22 mouse cellular contexts compared by ENCODE assay signal in the genomic region with DNA sequence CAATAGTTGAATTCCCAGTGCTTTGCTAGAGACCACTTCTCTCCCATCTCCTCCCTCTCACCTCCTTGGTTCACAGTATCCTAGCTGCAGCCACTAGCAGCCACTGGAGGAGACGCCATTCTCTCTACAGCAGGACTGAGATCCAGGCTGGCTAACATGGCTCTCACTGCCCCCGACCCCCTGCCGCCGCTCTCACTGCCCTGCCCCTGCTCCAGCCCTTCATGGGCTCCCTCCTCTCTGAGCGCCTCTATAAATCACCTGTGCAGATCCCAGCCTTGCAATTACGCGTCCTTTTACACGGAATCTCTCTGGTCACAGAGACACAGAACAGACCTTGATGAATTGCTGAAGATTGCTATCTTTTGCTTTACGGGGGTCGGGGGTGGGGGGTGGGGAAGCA. TPM values are rescaled to one million over a fixed set of nuclear protein-coding genes. Genes with fewer than 3 reads are reported as not detected.
A peak's percentile ranks its signal among the peaks of the same experiment; 100 is the strongest.
DNase-seq lines count a peak whose midpoint lies in the region; ATAC-seq and TF ChIP-seq lines count a peak whose summit lies in the region.
"Had no signal": no experiment of that assay in that cellular context is flagged by ENCODE, and none has a peak within 500 bp of the region (broad histone marks: within the 10 kb centered on the region; RNA-seq: fewer than 3 reads in every experiment).

No protein-coding gene starts in this region.

- no peak for DNase-seq in hindbrain, embryonic 10.5 days (ENCODE audit: low spot score)
- DNase-seq in midbrain, embryonic 14.5 days = no peak
- DNase-seq in thymus, adult 2 months = no peak
- no peak for DNase-seq in frontal cortex, postnatal 14 days (ENCODE audit: low spot score in 2 of 2)
- DNase-seq: adrenal gland, postnatal 36 days; B cell, adult 2 months; cerebellum, adult 11-12 months; cerebellum, postnatal 14 days; gastrocnemius, postnatal 10 days; heart, adult 11 months; kidney, adult 11 months; kidney, postnatal 10 days; layer of hippocampus, postnatal 36 days; right cerebral cortex, adult 18-20 months; thymus, postnatal 36 days had no signal

- no peak for ATAC-seq in hindbrain, embryonic 16.5 days
- no peak for ATAC-seq in hindbrain, embryonic 13.5 days (ENCODE audit: low FRiP score)
- no peak for ATAC-seq in midbrain, embryonic 14.5 days (ENCODE audit: low FRiP score, low TSS enrichment)
- peak; percentile 23; the same call in 1 of the 2 replicates for ATAC-seq in neural tube, embryonic 13.5 days (ENCODE audit: low read depth)
- ATAC-seq in intestine, postnatal 0 days = no peak

- H3K9me3 ChIP-seq in hindbrain, embryonic 10.5 days = 0 out of 2 replicates have a peak, but pooled peaks cover 3% of the 10 kb centered on the region
- no peaks in the 10 kb centered on the region for H3K9me3 ChIP-seq in hindbrain, embryonic 16.5 days (ENCODE audit: control insufficient read depth, low read length)
- no peaks in the 10 kb centered on the region for H3K9me3 ChIP-seq in hindbrain, embryonic 13.5 days
- no peaks in the 10 kb centered on the region for H3K9me3 ChIP-seq in midbrain, embryonic 14.5 days (ENCODE audit: control insufficient read depth, low read length)
- no peaks in the 10 kb centered on the region for H3K9me3 ChIP-seq in neural tube, embryonic 13.5 days
- H3K9me3 ChIP-seq in intestine, postnatal 0 days (ENCODE audit: control insufficient read depth) = no peaks in the 10 kb centered on the region
- H3K9me3 ChIP-seq: lung, embryonic 15.5 days had no signal

- WGBS in hindbrain, embryonic 10.5 days = 39% methylated on average over 10 of the region's 10 CpGs
- WGBS in hindbrain, embryonic 16.5 days = 29% methylated on average over 10 of the region's 10 CpGs
- WGBS in hindbrain, embryonic 13.5 days = 19% methylated on average over 10 of the region's 10 CpGs
- WGBS in midbrain, embryonic 14.5 days = 29% methylated on average over 10 of the region's 10 CpGs
- WGBS in neural tube, embryonic 13.5 days = 12% methylated on average over 10 of the region's 10 CpGs
- 21% methylated on average over 10 of the region's 10 CpGs for WGBS in intestine, postnatal 0 days
- 68% methylated on average over 10 of the region's 10 CpGs for WGBS in thymus, adult 2 months

- H3K27me3 ChIP-seq in hindbrain, embryonic 10.5 days (ENCODE audit: insufficient read depth, poor library complexity, severe bottlenecking) = peaks cover 20% of the 10 kb centered on the region; the same call in 1 of the 2 replicates
- no peaks in the 10 kb centered on the region for H3K27me3 ChIP-seq in hindbrain, embryonic 16.5 days (replicated peaks; ENCODE audit: control insufficient read depth, insufficient read depth, low read length)
- H3K27me3 ChIP-seq in hindbrain, embryonic 13.5 days = no peaks in the 10 kb centered on the region
- H3K27me3 ChIP-seq in midbrain, embryonic 14.5 days (ENCODE audit: control insufficient read depth, insufficient read depth, low read length) = no peaks in the 10 kb centered on the region
- no peaks in the 10 kb centered on the region for H3K27me3 ChIP-seq in neural tube, embryonic 13.5 days
- H3K27me3 ChIP-seq in intestine, postnatal 0 days (replicated peaks; ENCODE audit: control insufficient read depth, insufficient read depth, low read length) = no peaks in the 10 kb centered on the region
- H3K27me3 ChIP-seq in thymus, adult 2 months (ENCODE audit: control insufficient read depth, insufficient read depth, low read length) = no peaks in the 10 kb centered on the region

- no peak for TF ChIP-seq POLR2A in thymus, adult 2 months (IDR thresholded peaks at IDR 0.05; ENCODE audit: control insufficient read depth, extremely low read depth, insufficient read depth, low read length, poor library complexity)

- no peak for TF ChIP-seq CTCF in intestine, postnatal 0 days (IDR thresholded peaks at IDR 0.05; ENCODE audit: low read depth)
- TF ChIP-seq CTCF in thymus, adult 2 months (IDR thresholded peaks at IDR 0.05; ENCODE audit: borderline replicate concordance, control insufficient read depth, extremely low read depth, insufficient read depth, low read length, poor library complexity) = no peak

- peaks cover 65% of the 10 kb centered on the region for H3K4me1 ChIP-seq in hindbrain, embryonic 10.5 days (replicated peaks)
- H3K4me1 ChIP-seq in hindbrain, embryonic 16.5 days (ENCODE audit: control insufficient read depth, insufficient read depth, low read depth, low read length) = peaks cover 17% of the 10 kb centered on the region
- H3K4me1 ChIP-seq in hindbrain, embryonic 13.5 days (replicated peaks) = peaks cover 66% of the 10 kb centered on the region
- H3K4me1 ChIP-seq in midbrain, embryonic 14.5 days (ENCODE audit: control insufficient read depth, insufficient read depth, low read length) = peaks cover 26% of the 10 kb centered on the region; the same call in 1 of the 2 replicates
- H3K4me1 ChIP-seq in neural tube, embryonic 13.5 days (replicated peaks) = peaks cover 56% of the 10 kb centered on the region
- H3K4me1 ChIP-seq in intestine, postnatal 0 days (replicated peaks; ENCODE audit: control insufficient read depth, insufficient read depth, low read length) = no peaks in the 10 kb centered on the region
- no peaks in the 10 kb centered on the region for H3K4me1 ChIP-seq in thymus, adult 2 months (replicated peaks; ENCODE audit: control insufficient read depth, insufficient read depth, low read length)

- no peak overlapping the region for H3K4me3 ChIP-seq in hindbrain, embryonic 10.5 days
- no peak overlapping the region for H3K4me3 ChIP-seq in hindbrain, embryonic 16.5 days (ENCODE audit: low read length)
- no peak overlapping the region for H3K4me3 ChIP-seq in hindbrain, embryonic 13.5 days
- H3K4me3 ChIP-seq in midbrain, embryonic 14.5 days (replicated peaks; ENCODE audit: low read depth, low read length) = no peak overlapping the region
- H3K4me3 ChIP-seq in neural tube, embryonic 13.5 days = no peak overlapping the region
- no peak overlapping the region for H3K4me3 ChIP-seq in intestine, postnatal 0 days (ENCODE audit: low read depth, low read length)
- H3K4me3 ChIP-seq in thymus, adult 2 months (ENCODE audit: control insufficient read depth, insufficient read depth, low read length) = no peak overlapping the region
- H3K4me3 ChIP-seq: lung, embryonic 15.5 days had no signal

- no peak overlapping the region for H3K9ac ChIP-seq in hindbrain, embryonic 16.5 days (ENCODE audit: low read depth, low read length)
- H3K9ac ChIP-seq in hindbrain, embryonic 13.5 days = peak overlapping the region; percentile 56
- H3K9ac ChIP-seq in midbrain, embryonic 14.5 days (replicated peaks; ENCODE audit: low read length) = no peak overlapping the region
- H3K9ac ChIP-seq in neural tube, embryonic 13.5 days = peak overlapping the region; percentile 54
- no peak overlapping the region for H3K9ac ChIP-seq in intestine, postnatal 0 days (ENCODE audit: low read depth, low read length)
- H3K9ac ChIP-seq: liver, embryonic 14.5 days; lung, embryonic 15.5 days had no signal

- peaks cover 23% of the 10 kb centered on the region for H3K36me3 ChIP-seq in hindbrain, embryonic 10.5 days
- peaks cover 7% of the 10 kb centered on the region; the same call in 1 of the 2 replicates for H3K36me3 ChIP-seq in hindbrain, embryonic 16.5 days (ENCODE audit: control insufficient read depth, insufficient read depth, low read length)
- H3K36me3 ChIP-seq in hindbrain, embryonic 13.5 days = peaks cover 39% of the 10 kb centered on the region
- H3K36me3 ChIP-seq in midbrain, embryonic 14.5 days (ENCODE audit: control insufficient read depth, insufficient read depth, low read length) = peaks cover 41% of the 10 kb centered on the region
- H3K36me3 ChIP-seq in neural tube, embryonic 13.5 days = peaks cover 38% of the 10 kb centered on the region
- no peaks in the 10 kb centered on the region for H3K36me3 ChIP-seq in intestine, postnatal 0 days (ENCODE audit: control insufficient read depth, insufficient read depth)
- no peaks in the 10 kb centered on the region for H3K36me3 ChIP-seq in thymus, adult 2 months (ENCODE audit: control insufficient read depth, insufficient read depth, low read length)
- H3K36me3 ChIP-seq: lung, embryonic 15.5 days had no signal

- H3K4me2 ChIP-seq in hindbrain, embryonic 16.5 days (ENCODE audit: low read length) = no peak overlapping the region
- H3K4me2 ChIP-seq in hindbrain, embryonic 13.5 days = no peak overlapping the region
- no peak overlapping the region for H3K4me2 ChIP-seq in midbrain, embryonic 14.5 days (ENCODE audit: low read length)
- no peak overlapping the region for H3K4me2 ChIP-seq in neural tube, embryonic 13.5 days
- no peak overlapping the region for H3K4me2 ChIP-seq in intestine, postnatal 0 days (replicated peaks; ENCODE audit: low read depth)
- H3K4me2 ChIP-seq: lung, embryonic 15.5 days had no signal

- peak overlapping the region; percentile 56 for H3K27ac ChIP-seq in hindbrain, embryonic 10.5 days
- H3K27ac ChIP-seq in hindbrain, embryonic 16.5 days (ENCODE audit: low read depth, low read length) = no peak overlapping the region
- H3K27ac ChIP-seq in hindbrain, embryonic 13.5 days = peak overlapping the region; percentile 83
- H3K27ac ChIP-seq in midbrain, embryonic 14.5 days (replicated peaks; ENCODE audit: low read depth, low read length) = peak overlapping the region; percentile 10
- peak overlapping the region; percentile 79 for H3K27ac ChIP-seq in neural tube, embryonic 13.5 days (replicated peaks)
- no peak overlapping the region for H3K27ac ChIP-seq in intestine, postnatal 0 days (ENCODE audit: low read depth, low read length)
- H3K27ac ChIP-seq in thymus, adult 2 months (ENCODE audit: control insufficient read depth, insufficient read depth, low read length) = no peak overlapping the region
- H3K27ac ChIP-seq: liver, embryonic 14.5 days; lung, embryonic 15.5 days; macrophage had no signal

RNA-seq across cellular contexts. Expression of gene Serpinh1, which starts 28.2 kb away (rescaled TPM):
- 861 and 996 TPM in 2 replicates for polyA plus RNA-seq in hindbrain, embryonic 10.5 days (2016; fragmentation: Nextera tagmentation; extraction: Ambion mirVana)
- polyA plus RNA-seq in hindbrain, embryonic 16.5 days (2015; fragmentation: Nextera tagmentation; extraction: Ambion mirVana) = 261 and 355 TPM in 2 replicates
- 394 and 407 TPM in 2 replicates for polyA plus RNA-seq in hindbrain, embryonic 13.5 days (2015; fragmentation: Nextera tagmentation; extraction: Ambion mirVana)
- 61.6 and 89.0 TPM in 2 replicates for polyA plus RNA-seq in midbrain, embryonic 14.5 days (2014; fragmentation: Nextera tagmentation; extraction: Ambion mirVana)
- polyA plus RNA-seq in neural tube, embryonic 13.5 days (2015; fragmentation: Nextera tagmentation; extraction: Ambion mirVana) = 462 and 484 TPM in 2 replicates
- 199 and 204 TPM in 2 replicates for polyA plus RNA-seq in intestine, postnatal 0 days (2015; fragmentation: Nextera tagmentation; extraction: Ambion mirVana)
- polyA plus RNA-seq in thymus, adult 2 months (2012; rRNA removed) = 53.3 and 66.1 TPM in 2 replicates

RNA-seq across cellular contexts. Expression of gene Gdpd5, which starts 56.4 kb away (rescaled TPM):
- polyA plus RNA-seq in hindbrain, embryonic 10.5 days (2016; fragmentation: Nextera tagmentation; extraction: Ambion mirVana) = 33.8 and 43.8 TPM in 2 replicates
- polyA plus RNA-seq in hindbrain, embryonic 16.5 days (2015; fragmentation: Nextera tagmentation; extraction: Ambion mirVana) = 36.9 and 43.8 TPM in 2 replicates
- 53.2 and 55.3 TPM in 2 replicates for polyA plus RNA-seq in hindbrain, embryonic 13.5 days (2015; fragmentation: Nextera tagmentation; extraction: Ambion mirVana)
- 38.9 and 40.0 TPM in 2 replicates for polyA plus RNA-seq in midbrain, embryonic 14.5 days (2014; fragmentation: Nextera tagmentation; extraction: Ambion mirVana)
- 53.0 and 59.8 TPM in 2 replicates for polyA plus RNA-seq in neural tube, embryonic 13.5 days (2015; fragmentation: Nextera tagmentation; extraction: Ambion mirVana)
- 15.7 and 16.9 TPM in 2 replicates for polyA plus RNA-seq in intestine, postnatal 0 days (2015; fragmentation: Nextera tagmentation; extraction: Ambion mirVana)
- polyA plus RNA-seq in thymus, adult 2 months (2012; rRNA removed) = 13.9 and 18.5 TPM in 2 replicates

RNA-seq across cellular contexts. Expression of gene Map6, which starts 57.6 kb away (rescaled TPM):
- 32.9 and 65.5 TPM in 2 replicates for polyA plus RNA-seq in hindbrain, embryonic 10.5 days (2016; fragmentation: Nextera tagmentation; extraction: Ambion mirVana)
- polyA plus RNA-seq in hindbrain, embryonic 16.5 days (2015; fragmentation: Nextera tagmentation; extraction: Ambion mirVana) = 127 and 137 TPM in 2 replicates
- polyA plus RNA-seq in hindbrain, embryonic 13.5 days (2015; fragmentation: Nextera tagmentation; extraction: Ambion mirVana) = 104 and 106 TPM in 2 replicates
- polyA plus RNA-seq in midbrain, embryonic 14.5 days (2014; fragmentation: Nextera tagmentation; extraction: Ambion mirVana) = 94.4 and 102 TPM in 2 replicates
- polyA plus RNA-seq in neural tube, embryonic 13.5 days (2015; fragmentation: Nextera tagmentation; extraction: Ambion mirVana) = 105 and 111 TPM in 2 replicates
- 3.7 and 4.1 TPM in 2 replicates for polyA plus RNA-seq in intestine, postnatal 0 days (2015; fragmentation: Nextera tagmentation; extraction: Ambion mirVana)
- polyA plus RNA-seq in thymus, adult 2 months (2012; rRNA removed) = 0.96 and 1.3 TPM in 2 replicates

Comparison
In these comparisons a context has a peak if more than half of its experiments do, and no peak if none do; other contexts are left out.
1. H3K27ac ChIP-seq: peak in hindbrain, embryonic 10.5 days (single experiment), hindbrain, embryonic 13.5 days (single experiment), midbrain, embryonic 14.5 days (single experiment) and neural tube, embryonic 13.5 days (single experiment); none in hindbrain, embryonic 16.5 days (single experiment), intestine, postnatal 0 days (single experiment) and thymus, adult 2 months (single experiment).
2. H3K9ac ChIP-seq: peak in hindbrain, embryonic 13.5 days (single experiment) and neural tube, embryonic 13.5 days (single experiment); none in hindbrain, embryonic 16.5 days (single experiment), midbrain, embryonic 14.5 days (single experiment) and intestine, postnatal 0 days (single experiment).